Mouse (Mus musculus) heart, adult 2 months (tissue): ENCODE measurements at regions not wholly inside any gene's neighbourhood (a gene's known extent, or its start where the extent isn't known, plus 50 kb on each side); places are given as distances from the start of the nearest gene placed in this dataset.

ENCODE experiments used
- DNase-seq, 2 experiments: peaks; one replicate each; pipeline ENCODE4 v3.0.0; 2021
- H3K27ac ChIP-seq: fragments of 200-600 bp; 2 replicates; pipeline ENCODE4 v1.8.1; 2022
- H3K27me3 ChIP-seq: fragments of 200-500 bp; 2 replicates; pipeline ENCODE4 v1.6.1; 2012; ENCODE audit warnings: mild to moderate bottlenecking, low read length, inconsistent platforms, mixed read lengths; ENCODE audit not compliant: control insufficient read depth, insufficient read depth
- H3K36me3 ChIP-seq: fragments of 200-500 bp; 2 replicates; pipeline ENCODE4 v1.6.1; 2012; ENCODE audit warnings: low read length, inconsistent platforms; ENCODE audit not compliant: control insufficient read depth, insufficient read depth
- H3K4me1 ChIP-seq: fragments of 200-500 bp; 2 replicates; pipeline ENCODE4 v1.6.1; 2011; ENCODE audit warnings: low read length; ENCODE audit not compliant: control insufficient read depth, insufficient read depth
- H3K4me3 ChIP-seq: fragments of 200-600 bp; 2 replicates; pipeline ENCODE4 v1.8.1; 2022
- H3K79me2 ChIP-seq: fragments of 200-500 bp; replicated peaks from 2 replicates; pipeline ENCODE4 v1.6.1; 2012; ENCODE audit warnings: mild to moderate bottlenecking, inconsistent platforms, low read length, moderate library complexity, mixed read lengths; ENCODE audit not compliant: control insufficient read depth, insufficient read depth
- H3K9ac ChIP-seq: fragments of 200-500 bp; 2 replicates; pipeline ENCODE4 v1.6.1; 2012; ENCODE audit warnings: low read depth, mild to moderate bottlenecking, control low read depth, inconsistent platforms, low read length, mixed read lengths
- CTCF ChIP-seq: fragments of 200-600 bp; IDR thresholded peaks from 2 replicates; pipeline ENCODE4 v1.8.1; 2022; ENCODE audit warnings: antibody characterized with exemption, mild to moderate bottlenecking, moderate library complexity
- EP300 ChIP-seq: fragments of 200-500 bp; IDR thresholded peaks from 2 replicates; pipeline ENCODE4 v1.6.1; 2011; ENCODE audit warnings: low read depth, low read length, control low read depth; ENCODE audit not compliant: insufficient read depth
- POLR2A ChIP-seq: fragments of 200-500 bp; IDR thresholded peaks from 2 replicates; pipeline ENCODE4 v1.6.1; 2011; ENCODE audit warnings: mild to moderate bottlenecking, low read depth, low read length, control low read depth; ENCODE audit not compliant: insufficient read depth
- WGBS: fragments of 180-500 bp; shearing (Covaris S2); methylation state at CpG from one replicate; pipeline ENCODE4 v1.1.7; 2018; 5-methylcytosine and 5-hydroxymethylcytosine counted together
- intact Hi-C: fragments of 180-260 bp; cut with DNase I; formaldehyde crosslinking; loops from one replicate; pipeline ENCODE4 v1.15.1; 2025

DNA sequence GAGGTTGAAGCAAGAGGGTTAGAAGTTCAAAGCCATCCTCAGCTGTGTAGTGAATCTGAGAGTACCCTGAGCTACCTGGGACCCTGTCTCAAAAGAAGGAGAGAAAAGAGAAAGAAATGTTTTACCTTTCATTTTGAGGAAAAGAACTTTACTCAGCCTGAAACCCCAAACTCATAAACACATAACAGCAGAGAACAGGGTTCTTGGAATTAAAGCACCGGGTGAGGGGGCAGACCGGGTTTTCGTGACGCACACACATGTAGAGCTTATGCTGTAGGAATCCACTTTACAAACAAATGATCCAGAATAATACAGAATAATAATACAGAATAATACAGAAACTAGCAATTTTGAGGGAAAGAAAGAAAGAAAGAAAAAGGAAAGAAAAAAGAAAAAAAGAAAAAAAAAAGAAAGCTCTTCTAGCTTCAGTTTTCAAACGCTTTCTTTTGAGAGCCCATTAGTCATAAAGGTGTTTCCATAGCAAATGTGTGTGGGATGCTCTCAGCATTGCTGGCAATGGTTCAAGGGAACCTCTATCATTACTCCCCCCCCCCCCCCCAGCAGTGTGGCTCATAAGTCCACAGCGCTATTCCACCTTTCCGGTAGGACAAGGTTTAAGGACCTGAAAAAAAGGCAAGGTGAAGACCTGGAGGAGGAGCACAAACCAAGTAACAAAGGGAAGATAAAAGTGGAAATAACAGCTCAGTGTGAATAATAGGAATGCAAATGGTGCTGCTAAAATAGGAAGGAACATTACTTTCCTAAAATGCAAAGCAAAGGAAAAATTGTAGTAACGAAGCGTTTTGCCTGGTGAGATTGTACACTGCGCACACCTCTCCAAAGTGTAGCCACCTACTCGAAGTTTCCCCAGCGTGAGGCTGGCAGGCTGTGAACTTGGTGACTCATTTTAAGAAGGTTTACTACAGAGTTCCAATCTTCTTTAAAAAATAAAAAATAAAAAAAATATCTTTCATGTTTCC lies 110.3 kb downstream of the Btg1 start:
- intact Hi-C loops, result no loop called here
- Histone ChIP-seq H3K27me3 (no peaks in the 10 kb centered on the region), H3K4me1 (no peaks in the 10 kb centered on the region), H3K9ac (no peak overlapping the region), H3K36me3 (no peaks in the 10 kb centered on the region), H3K27ac (no peak overlapping the region), H3K4me3 (no peak overlapping the region), H3K79me2 (no peaks in the 10 kb centered on the region)
- TF ChIP-seq CTCF, result no peak
- TF ChIP-seq POLR2A, result no peak
- TF ChIP-seq EP300, result no peak
- WGBS, result 79% methylated on average over 12 of the region's 12 CpGs
- no peak for DNase-seq

DNA sequence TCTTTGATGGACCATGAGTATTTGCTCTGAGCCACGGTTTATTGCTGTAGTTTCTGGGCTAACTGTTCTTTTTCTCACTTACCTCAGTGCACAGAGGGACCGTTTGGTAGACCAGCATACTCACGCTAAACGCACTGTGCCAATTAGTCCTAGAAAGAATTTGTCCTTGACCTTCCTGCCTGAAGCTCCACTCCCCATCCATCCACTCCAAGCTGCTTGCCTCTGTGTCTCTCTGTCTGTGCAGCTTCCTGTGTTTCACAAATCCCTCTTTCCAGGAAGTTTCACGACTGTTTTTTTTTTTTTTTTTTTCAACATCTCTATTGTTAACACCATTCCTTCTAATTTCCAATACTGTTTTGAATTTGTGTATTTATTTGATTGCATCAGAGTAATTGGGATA lies 116.8 kb downstream of the Btg1 start:
- Histone ChIP-seq H3K9ac (no peak overlapping the region), H3K79me2 (no peaks in the 10 kb centered on the region), H3K27ac (no peak overlapping the region), H3K36me3 (no peaks in the 10 kb centered on the region; the same call in 1 of the 2 replicates), H3K4me3 (no peak overlapping the region), H3K4me1 (no peaks in the 10 kb centered on the region), H3K27me3 (no peaks in the 10 kb centered on the region)
- DNase-seq, result no peak
- intact Hi-C loops, result no loop called here
- TF ChIP-seq EP300 (no peak), POLR2A (no peak), CTCF (no peak)
- WGBS, result 46% methylated on average over 5 of the region's 5 CpGs

DNA sequence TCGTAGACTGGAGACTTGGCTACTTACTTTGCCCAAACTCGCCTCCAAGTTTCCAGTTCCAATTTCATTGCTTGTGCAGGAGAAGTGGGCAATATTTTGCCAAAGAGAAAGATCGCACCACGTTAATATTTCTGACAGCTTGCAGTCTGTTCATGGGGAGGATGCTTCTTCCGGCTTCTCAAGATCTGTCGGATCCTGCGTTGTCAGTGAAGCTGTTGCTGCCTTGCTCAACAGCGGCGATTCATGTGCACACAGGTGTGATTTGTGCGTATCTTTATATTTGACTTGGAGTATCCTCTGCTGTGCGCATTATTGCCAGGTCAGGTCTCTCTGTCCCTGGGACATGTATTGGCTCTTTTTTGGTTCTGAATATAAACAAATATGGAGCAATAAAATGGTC lies 118.3 kb downstream of the Btg1 start:
- TF ChIP-seq EP300, result no peak
- TF ChIP-seq POLR2A, result no peak
- no peak for TF ChIP-seq CTCF
- H3K4me3 ChIP-seq, result no peak overlapping the region
- no peaks in the 10 kb centered on the region for H3K79me2 ChIP-seq
- H3K27ac ChIP-seq, result no peak overlapping the region
- no peaks in the 10 kb centered on the region for H3K27me3 ChIP-seq
- H3K9ac ChIP-seq, result no peak overlapping the region
- H3K36me3 ChIP-seq, result no peaks in the 10 kb centered on the region; the same call in 1 of the 2 replicates
- H3K4me1 ChIP-seq, result no peaks in the 10 kb centered on the region
- DNase-seq, result no peak
- intact Hi-C loops, result no loop called here
- 97% methylated on average over 11 of the region's 11 CpGs for WGBS

DNA sequence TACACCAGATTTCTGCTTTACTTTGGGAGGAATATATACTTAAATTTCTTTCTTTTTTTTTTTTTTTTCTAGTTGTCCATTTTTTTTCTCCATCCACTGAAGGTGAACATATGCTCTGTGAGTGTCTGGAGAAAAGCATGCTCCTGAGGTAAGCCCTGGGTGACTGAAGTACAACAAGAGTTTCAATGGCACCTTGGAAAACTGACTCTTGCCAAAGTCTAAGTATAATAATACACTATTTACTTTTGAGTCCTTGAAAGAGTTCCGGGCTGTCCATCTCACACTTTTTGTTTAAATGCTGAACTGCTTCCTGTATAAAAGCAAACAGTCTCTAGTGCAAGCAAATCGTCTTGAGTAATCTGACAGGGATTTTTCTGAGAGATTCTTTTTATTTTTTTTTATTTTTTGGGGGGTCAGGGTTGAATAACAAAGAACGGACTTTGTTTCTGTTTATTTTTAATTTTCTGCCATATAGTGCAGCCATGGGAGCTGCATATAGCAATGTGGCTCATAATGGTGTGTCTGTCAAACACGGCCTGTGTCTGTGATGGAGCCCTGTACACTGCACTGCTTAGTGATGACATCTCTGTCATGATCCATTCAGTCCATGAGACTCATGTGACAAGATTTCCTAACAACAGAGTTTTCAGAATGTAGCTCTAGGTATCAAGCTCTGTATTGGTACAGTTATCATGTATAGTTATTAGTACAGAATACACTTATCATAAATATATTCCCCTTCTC lies 119.3 kb downstream of the Btg1 start:
- H3K79me2 ChIP-seq, result no peaks in the 10 kb centered on the region
- H3K4me3 ChIP-seq, result no peak overlapping the region
- no peak overlapping the region for H3K9ac ChIP-seq
- no peaks in the 10 kb centered on the region; the same call in 1 of the 2 replicates for H3K36me3 ChIP-seq
- no peak for DNase-seq
- TF ChIP-seq EP300 (no peak), POLR2A (no peak), CTCF (no peak)
- 55% methylated on average over 4 of the region's 4 CpGs for WGBS
- H3K27ac ChIP-seq, result no peak overlapping the region
- intact Hi-C loops, result no loop called here
- no peaks in the 10 kb centered on the region for H3K4me1 ChIP-seq
- H3K27me3 ChIP-seq, result no peaks in the 10 kb centered on the region

DNA sequence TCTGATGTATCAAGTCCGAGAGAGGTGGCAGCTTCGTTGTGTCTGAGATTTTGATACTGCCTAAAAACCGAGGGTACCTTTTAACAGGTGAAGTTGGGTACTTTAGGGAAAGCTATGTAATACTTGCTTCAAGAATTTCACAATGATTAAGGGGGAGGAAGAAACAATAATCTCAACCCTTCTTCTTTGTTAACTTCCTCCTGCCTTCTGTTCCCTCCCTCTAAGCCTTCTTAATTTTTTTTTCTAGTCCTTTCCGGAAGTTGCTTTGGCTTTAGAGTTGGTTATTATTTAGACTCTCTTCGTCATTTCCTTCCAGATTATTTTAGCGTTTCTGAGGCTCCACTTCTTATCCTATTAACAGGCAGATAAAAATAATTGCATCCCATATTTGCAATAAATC lies 121.2 kb downstream of the Btg1 start:
- Histone ChIP-seq H3K4me1 (no peaks in the 10 kb centered on the region), H3K27ac (no peak overlapping the region), H3K27me3 (no peaks in the 10 kb centered on the region), H3K9ac (no peak overlapping the region), H3K36me3 (no peaks in the 10 kb centered on the region; the same call in 1 of the 2 replicates), H3K4me3 (no peak overlapping the region), H3K79me2 (no peaks in the 10 kb centered on the region)
- TF ChIP-seq CTCF, result no peak
- no peak for TF ChIP-seq POLR2A
- TF ChIP-seq EP300, result no peak
- WGBS, result 66% methylated on average over 6 of the region's 6 CpGs
- DNase-seq, result no peak
- intact Hi-C loops, result no loop called here
